Mouse (Mus musculus) c-Kit-positive CD71-positive TER-119-positive erythroid progenitor cells, embryonic 14.5 days (primary cell): ENCODE results near the gene Rpusd1.
"Not testable (repeated sequence)": the region's sequence is repeated elsewhere in the genome, so short reads cannot be mapped to it uniquely, and the experiment has no call there.

Experiments used
- DNase-seq: peaks from one replicate; pipeline ENCODE4 v3.0.0-alpha.2; 2013; ENCODE audit warnings: low spot score

Rpusd1 gene

GRCm38 (mm10) chr17:25738861-25739260 lies 11.4 kb downstream of the Rpusd1 start:
- DNase-seq = no peak

- not testable (repeated sequence) for DNase-seq
Observed at GRCm38 (mm10) chr17:25741471-25741870, 14.0 kb downstream of the Rpusd1 start.

- no peak for DNase-seq
Observed at GRCm38 (mm10) chr17:25743831-25744230, 16.4 kb downstream of the Rpusd1 start.

GRCm38 (mm10) chr17:25744311-25744710 lies 16.8 kb downstream of the Rpusd1 start:
- DNase-seq = no peak

GRCm38 (mm10) chr17:25748238-25748637 lies 20.8 kb downstream of the Rpusd1 start:
- DNase-seq = no peak

- DNase-seq = no peak
Observed at GRCm38 (mm10) chr17:25749314-25749713, 21.8 kb downstream of the Rpusd1 start.

- DNase-seq = no peak
Observed at GRCm38 (mm10) chr17:25751446-25751845, 24.0 kb downstream of the Rpusd1 start.

- no peak for DNase-seq
Observed at GRCm38 (mm10) chr17:25754241-25754640, 26.8 kb downstream of the Rpusd1 start, which contains the start of gene Msln. Gene Msln, minus strand, starts transcription at chr17:25754378.

GRCm38 (mm10) chr17:25755086-25755485 lies 27.6 kb downstream of the Rpusd1 start:
- DNase-seq = no peak

GRCm38 (mm10) chr17:25755627-25756377 lies 28.3 kb downstream of the Rpusd1 start:
- no peak for DNase-seq

- no peak for DNase-seq
Observed at GRCm38 (mm10) chr17:25756378-25757242, 29.1 kb downstream of the Rpusd1 start.

- no peak for DNase-seq
Observed at GRCm38 (mm10) chr17:25757691-25758090, 30.2 kb downstream of the Rpusd1 start.

GRCm38 (mm10) chr17:25760148-25760547 lies 32.7 kb downstream of the Rpusd1 start:
- no peak for DNase-seq

- DNase-seq = no peak
Observed at GRCm38 (mm10) chr17:25761561-25761970, 34.1 kb downstream of the Rpusd1 start.

- no peak for DNase-seq
Observed at GRCm38 (mm10) chr17:25762591-25762990, 35.1 kb downstream of the Rpusd1 start.

- no peak for DNase-seq
Observed at GRCm38 (mm10) chr17:25765886-25766285, 38.4 kb downstream of the Rpusd1 start.

GRCm38 (mm10) chr17:25769331-25769730 lies 41.9 kb downstream of the Rpusd1 start:
- no peak for DNase-seq

GRCm38 (mm10) chr17:25773549-25774120 lies 46.2 kb downstream of the Rpusd1 start, which contains the start of gene Narfl:
Gene Narfl, plus strand, starts transcription at chr17:25773776.
- DNase-seq = peak; percentile 98

GRCm38 (mm10) chr17:25775318-25776062 lies 48.0 kb downstream of the Rpusd1 start:
- DNase-seq = no peak

GRCm38 (mm10) chr17:25777948-25778347 lies 50.5 kb downstream of the Rpusd1 start:
- no peak for DNase-seq
